8 mouse cellular contexts compared by ENCODE assay signal in the genomic region with DNA sequence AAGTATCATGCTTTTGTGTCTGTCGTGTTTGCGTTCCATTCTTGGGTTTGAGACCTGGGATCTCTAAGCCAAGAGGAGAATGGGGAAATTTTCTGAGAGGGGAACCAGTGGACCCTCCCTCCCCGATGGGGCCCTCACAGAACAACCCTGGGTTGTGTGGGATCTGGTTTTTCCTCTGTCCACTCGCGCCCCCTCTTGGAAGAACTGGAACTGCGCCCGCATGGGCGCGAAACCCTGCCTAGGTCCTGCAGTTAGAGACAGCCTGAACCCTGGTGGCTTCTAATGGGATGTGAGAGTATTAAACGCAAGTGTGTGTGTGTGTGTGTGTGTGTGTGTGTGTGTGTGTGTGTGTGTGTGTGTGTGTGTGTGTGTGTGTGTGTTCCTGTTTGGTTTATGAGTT. TPM values are rescaled to one million over a fixed set of nuclear protein-coding genes. Genes with fewer than 3 reads are reported as not detected.
DNase-seq lines count a peak whose midpoint lies in the region; ATAC-seq and TF ChIP-seq lines count a peak whose summit lies in the region.

No protein-coding gene starts in this region.

- no peak for TF ChIP-seq POLR2A in embryonic fibroblast, embryonic 13.5 days (IDR thresholded peaks at IDR 0.05; ENCODE audit: low read depth, low read length)

- H3K9me3 ChIP-seq in limb, embryonic 12.5 days: no peaks in the 10 kb centered on the region
- no peaks in the 10 kb centered on the region for H3K9me3 ChIP-seq in midbrain, embryonic 13.5 days

- peak overlapping the region; percentile 32; the same call in 1 of the 2 replicates for H3K27ac ChIP-seq in embryonic fibroblast, embryonic 13.5 days (ENCODE audit: insufficient read depth, low read length)
- H3K27ac ChIP-seq in limb, embryonic 12.5 days: peak overlapping the region; percentile 99
- H3K27ac ChIP-seq in midbrain, embryonic 13.5 days: no peak overlapping the region

- peaks cover 6% of the 10 kb centered on the region; the same call in 1 of the 2 replicates for H3K36me3 ChIP-seq in limb, embryonic 12.5 days
- H3K36me3 ChIP-seq in midbrain, embryonic 13.5 days: no peaks in the 10 kb centered on the region

- no peak overlapping the region for H3K9ac ChIP-seq in limb, embryonic 12.5 days (replicated peaks)
- H3K9ac ChIP-seq in midbrain, embryonic 13.5 days (replicated peaks): no peak overlapping the region

- ATAC-seq in cerebellum, adult (ENCODE audit: insufficient number of reproducible peaks, low FRiP score, low TSS enrichment): no peak
- peak; percentile 30 to 40 for ATAC-seq in hematopoietic stem cell, adult 5-6 weeks (replicated peaks in 1 of 2; ENCODE audit: insufficient read depth in 1 of 2, low FRiP score in 2 of 2, low TSS enrichment in 1 of 2, low read depth in 1 of 2, poor library complexity in 2 of 2, severe bottlenecking in 2 of 2)
- ATAC-seq in limb, embryonic 12.5 days (ENCODE audit: insufficient number of reproducible peaks, insufficient read depth, low FRiP score, low TSS enrichment, low read depth): no peak
- ATAC-seq in midbrain, embryonic 13.5 days: peak; percentile 35; the same call in 1 of the 2 replicates

- H3K4me1 ChIP-seq in embryonic fibroblast, embryonic 13.5 days (ENCODE audit: control insufficient read depth, insufficient read depth, low read length): peaks cover 4% of the 10 kb centered on the region; the same call in 1 of the 2 replicates
- H3K4me1 ChIP-seq in limb, embryonic 12.5 days (replicated peaks): peaks cover 50% of the 10 kb centered on the region
- H3K4me1 ChIP-seq in midbrain, embryonic 13.5 days (replicated peaks): peaks cover 35% of the 10 kb centered on the region

- H3K27me3 ChIP-seq in limb, embryonic 12.5 days: no peaks in the 10 kb centered on the region
- H3K27me3 ChIP-seq in midbrain, embryonic 13.5 days: peaks cover 11% of the 10 kb centered on the region

- TF ChIP-seq CTCF in embryonic fibroblast, embryonic 13.5 days (IDR thresholded peaks at IDR 0.05; ENCODE audit: borderline replicate concordance, insufficient read depth, low read length): no peak

- H3K4me3 ChIP-seq in embryonic fibroblast, embryonic 13.5 days (ENCODE audit: insufficient read depth, low read length): no peak overlapping the region
- no peak overlapping the region for H3K4me3 ChIP-seq in limb, embryonic 12.5 days (replicated peaks)
- no peak overlapping the region for H3K4me3 ChIP-seq in midbrain, embryonic 13.5 days (replicated peaks)

- peak overlapping the region; percentile 43; the same call in 1 of the 2 replicates for H3K4me2 ChIP-seq in limb, embryonic 12.5 days
- H3K4me2 ChIP-seq in midbrain, embryonic 13.5 days (replicated peaks): no peak overlapping the region

- peak; percentile 66 to 83 for DNase-seq in cerebellum, postnatal 4 days (ENCODE audit: low spot score in 2 of 2)
- peak; percentile 87 for DNase-seq in R1 (ENCODE audit: low read depth, low spot score)
- peak; percentile 68 for DNase-seq in thymus, postnatal 25 days

- 30% methylated on average over 10 of the region's 10 CpGs for WGBS in limb, embryonic 12.5 days
- 27% methylated on average over 10 of the region's 10 CpGs for WGBS in midbrain, embryonic 13.5 days

RNA-seq across cellular contexts. Expression of a gene that starts 6.4 kb away (rescaled TPM):
- polyA plus RNA-seq in embryonic fibroblast, embryonic 13.5 days (2011; ENCODE audit: insufficient read length, low read depth, missing spikeins): 49.1 and 67.7 TPM in 2 replicates
- 5.8 and 9.6 TPM in 2 replicates for total RNA-seq in hematopoietic stem cell, adult 5-6 weeks (2017)
- 299 and 330 TPM in 2 replicates for polyA plus RNA-seq in limb, embryonic 12.5 days (2016; fragmentation: Nextera tagmentation; extraction: Ambion mirVana)
- 32.8 and 39.4 TPM in 2 replicates for polyA plus RNA-seq in midbrain, embryonic 13.5 days (2015; fragmentation: Nextera tagmentation; extraction: Ambion mirVana)

RNA-seq across cellular contexts. Expression of a gene that starts 11.5 kb away (rescaled TPM):
- polyA plus RNA-seq in embryonic fibroblast, embryonic 13.5 days (2011; ENCODE audit: insufficient read length, low read depth, missing spikeins): 0.94 and 1.5 TPM in 2 replicates
- total RNA-seq in hematopoietic stem cell, adult 5-6 weeks (2017): 1.3 TPM in 1 of 2 replicates, not detected in the other
- polyA plus RNA-seq in limb, embryonic 12.5 days (2016; fragmentation: Nextera tagmentation; extraction: Ambion mirVana): 29.9 and 30.6 TPM in 2 replicates
- 4.1 and 5.5 TPM in 2 replicates for polyA plus RNA-seq in midbrain, embryonic 13.5 days (2015; fragmentation: Nextera tagmentation; extraction: Ambion mirVana)

RNA-seq across cellular contexts. Expression of a gene that starts 55.6 kb away (rescaled TPM):
- 19.4 and 24.5 TPM in 2 replicates for polyA plus RNA-seq in embryonic fibroblast, embryonic 13.5 days (2011; ENCODE audit: insufficient read length, low read depth, missing spikeins)
- total RNA-seq in hematopoietic stem cell, adult 5-6 weeks (2017): 15.0 and 19.1 TPM in 2 replicates
- 36.3 and 39.2 TPM in 2 replicates for polyA plus RNA-seq in limb, embryonic 12.5 days (2016; fragmentation: Nextera tagmentation; extraction: Ambion mirVana)
- polyA plus RNA-seq in midbrain, embryonic 13.5 days (2015; fragmentation: Nextera tagmentation; extraction: Ambion mirVana): 42.7 and 44.1 TPM in 2 replicates

Comparison
In these comparisons a context has a peak if more than half of its experiments do, and no peak if none do; other contexts are left out.
1. ATAC-seq: peak in hematopoietic stem cell, adult 5-6 weeks (2 of 2) and midbrain, embryonic 13.5 days (single experiment); none in cerebellum, adult (single experiment) and limb, embryonic 12.5 days (single experiment).
2. Peak in every context shown above with its lines, with median percentiles within 50 percentile points of each other: DNase-seq.